Mouse (Mus musculus) gastrocnemius, postnatal 14 days (tissue): ENCODE measurements around the gene Trp53bp2. TPM values are rescaled to one million over a fixed set of nuclear protein-coding genes. Genes with fewer than 3 reads are reported as not detected.

Source experiments
- total RNA-seq, 2 experiments: library from RNA; stranded (reverse); gene quantifications; 2 replicates each; pipeline ENCODE4 v1.2.3; 2021

Gene Trp53bp2
- total RNA-seq, 2 experiments from 2014 or later, result 10.7 TPM

Other genes starting within 250 kb of the Trp53bp2 start
- not detected for gene Vmn1r1, start 244.7 kb upstream of the Trp53bp2 start, total RNA-seq
- 10 to 100 TPM; 27.6 to 31.7 TPM for gene Degs1, start 126.4 kb upstream of the Trp53bp2 start, total RNA-seq
- gene Fbxo28, start 67.5 kb upstream of the Trp53bp2 start, total RNA-seq, result 10 to 100 TPM; 19.2 to 19.4 TPM
- 10 to 100 TPM; 60.2 to 70.7 TPM for gene Capn2, start 108.4 kb downstream of the Trp53bp2 start, total RNA-seq
- gene Capn8, start 155.8 kb downstream of the Trp53bp2 start, total RNA-seq, result not detected